Mouse (Mus musculus) spleen, adult 2 months (tissue): ENCODE results near the gene Ak5.

Experiments
- CTCF ChIP-seq: fragments of 200-500 bp; IDR thresholded peaks from 2 replicates; pipeline ENCODE4 v1.5.1; 2011; ENCODE audit warnings: mild to moderate bottlenecking, inconsistent platforms; ENCODE audit not compliant: insufficient read depth, insufficient read length, insufficient replicate concordance; ENCODE audit errors: extremely low read depth
- POLR2A ChIP-seq: fragments of 200-500 bp; IDR thresholded peaks from 2 replicates; pipeline ENCODE4 v1.6.1; 2011; ENCODE audit warnings: low read depth, low read length, inconsistent platforms

DNA sequence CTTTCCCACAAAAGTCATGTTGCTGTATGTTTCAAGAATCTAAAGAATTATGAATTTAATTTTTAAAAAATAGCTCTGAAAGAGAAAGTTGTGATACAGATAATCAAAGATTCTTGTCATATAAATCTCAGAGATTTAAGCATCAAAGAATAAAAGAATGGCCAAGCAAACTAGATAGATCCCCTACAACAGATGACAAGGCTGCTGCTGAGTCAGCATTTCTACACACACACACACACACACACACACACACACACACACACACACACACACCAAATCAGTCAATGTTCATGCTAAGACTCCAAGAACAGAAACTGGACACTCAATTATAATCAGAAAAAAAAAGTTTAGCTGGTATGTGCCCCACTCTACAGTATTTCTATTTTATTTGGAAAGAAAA lies 85.1 kb downstream of the Ak5 start:
- TF ChIP-seq CTCF (no peak), POLR2A (no peak)
